In genomic region chr2:166655727-166656520, GRCm38 (mm10) we compare ENCODE assay signal across 8 mouse cellular contexts. TPM values are rescaled to one million over a fixed set of nuclear protein-coding genes. Genes with fewer than 3 reads are reported as not detected.
A peak's percentile ranks its signal among the peaks of the same experiment; 100 is the strongest.
DNase-seq lines count a peak whose midpoint lies in the region; ATAC-seq and TF ChIP-seq lines count a peak whose summit lies in the region.

No protein-coding gene starts in this region.

- WGBS in hindbrain, embryonic 12.5 days: 43% methylated on average over 11 of the region's 11 CpGs
- 29% methylated on average over 11 of the region's 11 CpGs for WGBS in spleen, adult 2 months

- no peaks in the 10 kb centered on the region for H3K36me3 ChIP-seq in hindbrain, embryonic 12.5 days
- H3K36me3 ChIP-seq in spleen, adult 2 months (ENCODE audit: control insufficient read depth, insufficient read depth, low read length): no peaks in the 10 kb centered on the region

- H3K27me3 ChIP-seq in hindbrain, embryonic 12.5 days: no peaks in the 10 kb centered on the region
- H3K27me3 ChIP-seq in spleen, adult 2 months (ENCODE audit: control insufficient read depth, insufficient read depth, low read length): no peaks in the 10 kb centered on the region

- TF ChIP-seq CTCF in spleen, adult 2 months (IDR thresholded peaks at IDR 0.05; ENCODE audit: extremely low read depth, insufficient read depth, insufficient read length, insufficient replicate concordance): no peak

- H3K27ac ChIP-seq in hindbrain, embryonic 12.5 days: peak overlapping the region; percentile 75
- peak overlapping the region; percentile 75 for H3K27ac ChIP-seq in spleen, adult 2 months (ENCODE audit: insufficient read depth, low read length)

- TF ChIP-seq POLR2A in spleen, adult 2 months (IDR thresholded peaks at IDR 0.05; ENCODE audit: low read depth, low read length): no peak

- peaks cover 72% of the 10 kb centered on the region for H3K4me1 ChIP-seq in hindbrain, embryonic 12.5 days
- peaks cover 79% of the 10 kb centered on the region for H3K4me1 ChIP-seq in spleen, adult 2 months (ENCODE audit: control insufficient read depth, insufficient read depth, insufficient read length)

- H3K4me3 ChIP-seq in hindbrain, embryonic 12.5 days: peak overlapping the region; percentile 6; the same call in 1 of the 2 replicates
- H3K4me3 ChIP-seq in spleen, adult 2 months (ENCODE audit: extremely low read depth, insufficient read depth, insufficient read length): no peak overlapping the region

- DNase-seq in 416B (ENCODE audit: low read depth) (peak; percentile 48), ES-CJ7 (ENCODE audit: low read depth, low spot score) (peak; percentile 86)
- DNase-seq in lung, postnatal 10 days: peak; percentile 52
- DNase-seq in spleen, adult 2 months (ENCODE audit: low read depth in 1 of 2, low spot score in 2 of 2): peak; percentile 38 to 79
- no peak for DNase-seq in cerebellum, postnatal 14 days
- DNase-seq in yolk sac, embryonic 10.5 days (ENCODE audit: low spot score): no peak
- DNase-seq in Muller cell, postnatal 12 days (ENCODE audit: inconsistent ontology term): no peak

- 0 out of 2 replicates have a peak, but pooled peaks have one; percentile 30 for ATAC-seq in hindbrain, embryonic 12.5 days (ENCODE audit: low FRiP score)

- peak overlapping the region; percentile 36 for H3K4me2 ChIP-seq in hindbrain, embryonic 12.5 days (replicated peaks)

- H3K9ac ChIP-seq in hindbrain, embryonic 12.5 days: 0 out of 2 replicates have a peak overlapping the region, but pooled peaks have one; percentile 15

- H3K9me3 ChIP-seq in hindbrain, embryonic 12.5 days (replicated peaks): no peaks in the 10 kb centered on the region

RNA-seq across cellular contexts. Expression of gene Prex1, which starts 57.7 kb away (rescaled TPM):
- polyA plus RNA-seq in hindbrain, embryonic 12.5 days (2016; fragmentation: Nextera tagmentation; extraction: Ambion mirVana): 40.8 and 43.8 TPM in 2 replicates
- polyA plus RNA-seq in spleen, adult 2 months (2012; rRNA removed): 123 and 154 TPM in 2 replicates

Comparison
In these comparisons a context has a peak if more than half of its experiments do, and no peak if none do; other contexts are left out.
1. DNase-seq: peak in 416B (single experiment), ES-CJ7 (single experiment), lung, postnatal 10 days (single experiment) and spleen, adult 2 months (2 of 2); none in cerebellum, postnatal 14 days (0 of 2), yolk sac, embryonic 10.5 days (single experiment) and Muller cell, postnatal 12 days (single experiment).